Mouse (Mus musculus) E14TG2a.4 (cell line): ENCODE data around the gene Pin1.

Source experiments
- CTCF ChIP-seq: conservative IDR thresholded peaks from 2 replicates; pipeline ENCODE4 v1.5.1; 2014; ENCODE audit warnings: low read length
- NANOG ChIP-seq: IDR thresholded peaks from 2 replicates; pipeline ENCODE4 v1.6.1; 2014; ENCODE audit warnings: borderline replicate concordance, low read length, mixed read lengths
- POU5F1 ChIP-seq: IDR thresholded peaks from 2 replicates; pipeline ENCODE4 v1.6.1; 2014; ENCODE audit warnings: low read length, borderline replicate concordance

GRCm38 (mm10) chr9:20611976-20612375 is 39.9 kb upstream of the Pin1 start:
- TF ChIP-seq CTCF (no peak), POU5F1 (no peak), NANOG (no peak)
